Mouse (Mus musculus): Measurements from ENCODE around the gene Tnfrsf1b.

Gene Tnfrsf1b

DNA sequence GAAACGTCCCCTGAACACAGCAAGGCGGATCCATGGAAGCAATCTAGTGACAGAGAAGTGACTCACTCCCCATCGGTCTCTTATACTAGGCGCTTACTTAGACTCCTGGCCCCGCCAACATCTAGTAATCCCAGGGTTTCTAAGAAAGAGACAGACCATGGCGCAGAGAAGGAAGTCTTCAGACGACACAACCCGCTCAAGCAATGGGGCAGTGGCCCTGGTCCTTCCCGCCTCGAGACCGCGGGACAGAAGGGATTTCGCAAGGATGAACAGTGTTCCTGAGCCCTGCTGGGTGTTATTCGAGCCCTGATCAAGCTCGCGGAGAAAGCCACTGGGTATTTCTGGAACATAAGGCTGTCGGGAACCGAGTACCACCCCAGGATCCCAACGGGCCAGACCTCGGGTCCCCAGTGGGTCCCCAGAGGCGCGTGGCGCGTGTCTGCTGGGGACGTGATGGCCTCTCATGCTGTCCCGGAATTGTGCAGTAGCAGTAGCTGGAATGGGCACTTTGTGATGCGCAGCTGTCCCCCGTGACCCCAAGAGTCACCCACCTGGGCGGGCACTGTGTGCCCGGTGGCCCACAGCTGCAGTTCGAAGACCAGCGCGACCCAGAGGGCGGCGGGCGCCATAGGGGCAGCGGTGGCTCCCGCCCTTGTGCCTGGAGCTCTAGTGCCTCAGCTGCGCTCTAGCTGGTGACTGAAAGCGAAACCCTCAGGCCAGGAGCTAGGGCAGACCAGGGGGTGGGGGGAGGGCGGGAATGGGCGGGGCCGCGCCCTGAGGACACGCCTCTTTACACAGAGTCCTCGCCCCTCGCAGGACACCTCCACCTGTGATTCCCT is at the start of gene Tnfrsf1b:
TSS of gene Tnfrsf1b (minus strand) at position 698 of the 839 bp plus-strand sequence.
- TF ChIP-seq CTCF (conservative IDR thresholded peaks at IDR 0.05; ENCODE audit: low read length): no peak
- no peak for TF ChIP-seq POU5F1 (IDR thresholded peaks at IDR 0.05; ENCODE audit: borderline replicate concordance, low read length)
- no peak for TF ChIP-seq NANOG (IDR thresholded peaks at IDR 0.05; ENCODE audit: borderline replicate concordance, low read length)
- no peaks in the 10 kb centered on the region for H3K9me3 ChIP-seq (ENCODE audit: low read length)
- no peaks in the 10 kb centered on the region for H3K36me3 ChIP-seq (ENCODE audit: insufficient read depth, low read length)
- H3K27me3 ChIP-seq (ENCODE audit: insufficient read depth, low read length): peaks cover 37% of the 10 kb centered on the region
- peaks cover 42% of the 10 kb centered on the region for H3K4me1 ChIP-seq (replicated peaks; ENCODE audit: low read depth, low read length)
- H3K4me3 ChIP-seq (replicated peaks; ENCODE audit: low read length): peak within 1 kb of the TSS; percentile 85

DNA sequence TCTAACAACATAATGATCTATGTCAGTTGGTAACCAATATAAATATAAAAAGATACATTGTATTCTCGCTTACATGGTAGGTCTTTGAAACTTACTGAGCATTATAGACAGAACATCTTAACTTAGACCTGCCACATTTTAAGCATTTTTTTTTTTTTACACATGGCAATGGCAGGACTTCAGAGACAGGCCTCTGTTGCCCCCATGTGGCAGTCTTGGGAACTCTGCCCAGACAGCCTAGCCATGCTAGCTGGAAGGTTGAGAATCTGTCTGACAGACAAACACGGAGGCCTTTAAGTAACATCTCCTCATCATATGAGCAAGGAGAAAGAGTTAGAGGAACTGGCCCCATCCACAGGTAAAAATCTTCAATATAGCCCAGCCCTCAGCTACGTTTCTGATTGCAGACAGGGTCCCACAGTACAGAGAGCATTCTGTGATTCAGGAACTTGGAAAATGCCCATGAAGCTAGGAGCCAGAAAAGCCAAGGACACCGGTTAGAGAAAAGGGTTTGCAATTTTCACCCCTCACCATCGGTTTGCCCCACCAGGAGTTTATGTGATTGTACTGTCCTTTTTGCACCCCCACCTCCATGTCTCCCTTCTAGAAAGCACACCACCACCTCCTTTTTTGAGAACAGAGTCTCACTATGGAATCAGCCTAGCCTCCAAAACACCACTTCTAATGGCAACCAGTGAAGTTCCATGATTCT is 49.1 kb upstream of the Tnfrsf1b start:
- peak; percentile 89 for TF ChIP-seq CTCF (conservative IDR thresholded peaks at IDR 0.05; ENCODE audit: low read length)
- TF ChIP-seq POU5F1 (IDR thresholded peaks at IDR 0.05; ENCODE audit: borderline replicate concordance, low read length): no peak
- Histone ChIP-seq H3K4me1 (replicated peaks; ENCODE audit: low read depth, low read length) (peaks cover 17% of the 10 kb centered on the region), H3K36me3 (ENCODE audit: insufficient read depth, low read length) (no peaks in the 10 kb centered on the region), H3K27me3 (ENCODE audit: insufficient read depth, low read length) (no peaks in the 10 kb centered on the region), H3K4me3 (replicated peaks; ENCODE audit: low read length) (no peak overlapping the region), H3K9me3 (ENCODE audit: low read length) (no peaks in the 10 kb centered on the region)

DNA sequence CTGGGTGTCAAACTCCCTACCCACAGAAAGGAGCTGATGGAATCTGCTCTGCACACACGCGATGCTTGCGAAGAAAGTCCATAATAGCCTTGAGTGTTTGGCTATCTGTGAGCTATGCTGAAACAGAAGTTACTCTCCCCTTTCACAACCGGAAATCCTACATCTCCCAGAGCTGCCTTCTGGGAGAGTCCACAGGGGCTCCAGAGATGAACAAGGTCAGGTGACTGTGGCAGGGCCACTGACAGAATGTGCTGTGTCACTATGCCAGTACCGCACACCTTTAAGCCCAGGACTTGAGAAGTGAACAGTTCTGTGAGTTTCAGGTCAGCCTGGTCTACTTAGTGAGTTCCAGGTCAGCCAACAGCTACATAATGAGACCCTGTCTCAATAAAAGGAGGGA is 47.9 kb upstream of the Tnfrsf1b start:
- H3K4me3 ChIP-seq (replicated peaks; ENCODE audit: low read length): no peak overlapping the region
- H3K27me3 ChIP-seq (ENCODE audit: insufficient read depth, low read length): no peaks in the 10 kb centered on the region
- no peak for TF ChIP-seq CTCF (conservative IDR thresholded peaks at IDR 0.05; ENCODE audit: low read length)
- TF ChIP-seq POU5F1 (IDR thresholded peaks at IDR 0.05; ENCODE audit: borderline replicate concordance, low read length): no peak
- no peak for TF ChIP-seq NANOG (IDR thresholded peaks at IDR 0.05; ENCODE audit: borderline replicate concordance, low read length)
- H3K36me3 ChIP-seq (ENCODE audit: insufficient read depth, low read length): no peaks in the 10 kb centered on the region
- H3K9me3 ChIP-seq (ENCODE audit: low read length): no peaks in the 10 kb centered on the region
- peaks cover 7% of the 10 kb centered on the region; the same call in 1 of the 2 replicates for H3K4me1 ChIP-seq (replicated peaks; ENCODE audit: low read depth, low read length)

DNA sequence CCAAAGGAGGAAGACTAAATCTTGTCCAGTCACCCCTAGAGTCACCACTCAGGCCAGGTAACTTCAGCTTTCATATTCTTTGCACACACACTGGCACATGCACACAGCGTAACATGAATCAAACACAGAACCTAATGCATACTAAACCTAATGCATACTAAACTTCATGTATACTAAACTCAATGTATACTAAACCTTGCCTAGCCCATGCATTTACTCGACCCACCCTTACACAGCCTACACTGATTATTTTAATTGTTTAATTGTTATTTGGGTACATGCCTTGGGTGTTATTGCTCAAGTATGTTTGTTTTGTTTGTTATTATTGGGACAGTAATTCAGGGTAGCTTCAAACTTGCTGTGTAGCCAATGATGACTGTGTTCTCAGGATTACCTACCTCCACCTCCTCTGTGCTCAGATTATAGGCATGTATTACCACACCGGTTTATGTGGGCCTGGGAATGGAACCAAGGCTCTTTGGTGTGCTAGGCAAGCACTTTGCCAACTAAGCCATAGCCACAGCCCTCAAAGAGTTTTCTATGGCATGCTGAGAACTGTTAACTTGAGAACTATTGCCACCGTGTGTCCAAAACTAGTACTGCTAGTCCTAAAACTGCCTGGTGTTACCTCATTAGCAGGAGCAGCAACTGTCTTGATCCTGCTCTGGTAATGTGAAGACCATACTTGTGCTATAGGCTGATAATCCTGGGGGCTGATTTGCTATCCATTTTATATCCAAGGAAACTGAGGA is 39.9 kb upstream of the Tnfrsf1b start:
- Histone ChIP-seq H3K36me3 (ENCODE audit: insufficient read depth, low read length) (no peaks in the 10 kb centered on the region), H3K9me3 (ENCODE audit: low read length) (no peaks in the 10 kb centered on the region), H3K4me3 (replicated peaks; ENCODE audit: low read length) (no peak overlapping the region), H3K4me1 (replicated peaks; ENCODE audit: low read depth, low read length) (0 out of 2 replicates have a peak, but pooled peaks cover 7% of the 10 kb centered on the region), H3K27me3 (ENCODE audit: insufficient read depth, low read length) (no peaks in the 10 kb centered on the region)
- TF ChIP-seq POU5F1 (IDR thresholded peaks at IDR 0.05; ENCODE audit: borderline replicate concordance, low read length) (no peak), CTCF (conservative IDR thresholded peaks at IDR 0.05; ENCODE audit: low read length) (peak; percentile 85), NANOG (IDR thresholded peaks at IDR 0.05; ENCODE audit: borderline replicate concordance, low read length) (no peak)

DNA sequence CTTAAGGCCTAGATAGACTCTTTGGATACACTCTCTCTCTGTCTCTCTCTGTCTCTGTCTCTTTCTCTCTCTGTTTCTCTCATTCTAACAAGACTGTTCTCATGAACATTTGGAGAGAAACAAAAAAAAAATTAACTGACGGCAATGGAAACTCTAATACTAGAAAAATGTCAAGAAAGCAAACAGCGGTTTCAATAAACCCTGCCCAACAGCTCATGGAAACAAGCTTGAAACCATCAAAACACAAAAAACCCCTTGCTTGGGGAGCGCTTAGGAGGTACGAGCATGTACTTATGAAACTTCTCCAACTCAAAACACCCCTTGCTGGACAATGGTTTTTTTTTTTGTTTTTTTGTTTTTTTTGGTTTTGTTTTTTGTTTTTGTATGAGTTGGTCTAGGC is 38.0 kb upstream of the Tnfrsf1b start:
- Histone ChIP-seq H3K4me3 (replicated peaks; ENCODE audit: low read length) (no peak overlapping the region), H3K4me1 (replicated peaks; ENCODE audit: low read depth, low read length) (peaks cover 14% of the 10 kb centered on the region), H3K36me3 (ENCODE audit: insufficient read depth, low read length) (no peaks in the 10 kb centered on the region), H3K27me3 (ENCODE audit: insufficient read depth, low read length) (no peaks in the 10 kb centered on the region), H3K9me3 (ENCODE audit: low read length) (peaks cover 1% of the 10 kb centered on the region; the same call in 1 of the 2 replicates)
- TF ChIP-seq CTCF (conservative IDR thresholded peaks at IDR 0.05; ENCODE audit: low read length) (no peak), NANOG (IDR thresholded peaks at IDR 0.05; ENCODE audit: borderline replicate concordance, low read length) (no peak), POU5F1 (IDR thresholded peaks at IDR 0.05; ENCODE audit: borderline replicate concordance, low read length) (no peak)

DNA sequence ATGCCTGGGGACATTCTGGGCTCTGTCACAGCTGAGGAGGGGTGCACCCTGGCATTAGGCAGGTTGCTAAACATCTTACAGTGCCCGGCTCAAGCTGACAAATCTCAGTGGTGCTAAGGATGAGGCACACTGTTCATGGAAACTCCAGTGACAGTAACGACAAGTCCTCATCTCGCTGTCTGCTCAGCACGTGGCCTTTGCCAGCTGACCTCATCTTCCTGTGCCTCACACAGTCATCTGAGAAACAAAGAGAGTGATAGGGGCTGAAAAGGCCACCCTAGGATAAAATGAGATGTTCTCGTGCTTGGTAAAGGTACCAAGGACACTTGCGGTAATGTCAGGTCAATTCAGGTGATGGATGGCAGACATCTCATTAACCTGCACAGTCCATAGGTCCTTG is 36.8 kb upstream of the Tnfrsf1b start:
- H3K27me3 ChIP-seq (ENCODE audit: insufficient read depth, low read length): no peaks in the 10 kb centered on the region
- TF ChIP-seq NANOG (IDR thresholded peaks at IDR 0.05; ENCODE audit: borderline replicate concordance, low read length) (no peak), CTCF (conservative IDR thresholded peaks at IDR 0.05; ENCODE audit: low read length) (no peak), POU5F1 (IDR thresholded peaks at IDR 0.05; ENCODE audit: borderline replicate concordance, low read length) (no peak)
- H3K4me3 ChIP-seq (replicated peaks; ENCODE audit: low read length): no peak overlapping the region
- H3K4me1 ChIP-seq (replicated peaks; ENCODE audit: low read depth, low read length): peaks cover 25% of the 10 kb centered on the region
- H3K9me3 ChIP-seq (ENCODE audit: low read length): peaks cover 6% of the 10 kb centered on the region; the same call in 1 of the 2 replicates
- H3K36me3 ChIP-seq (ENCODE audit: insufficient read depth, low read length): no peaks in the 10 kb centered on the region

DNA sequence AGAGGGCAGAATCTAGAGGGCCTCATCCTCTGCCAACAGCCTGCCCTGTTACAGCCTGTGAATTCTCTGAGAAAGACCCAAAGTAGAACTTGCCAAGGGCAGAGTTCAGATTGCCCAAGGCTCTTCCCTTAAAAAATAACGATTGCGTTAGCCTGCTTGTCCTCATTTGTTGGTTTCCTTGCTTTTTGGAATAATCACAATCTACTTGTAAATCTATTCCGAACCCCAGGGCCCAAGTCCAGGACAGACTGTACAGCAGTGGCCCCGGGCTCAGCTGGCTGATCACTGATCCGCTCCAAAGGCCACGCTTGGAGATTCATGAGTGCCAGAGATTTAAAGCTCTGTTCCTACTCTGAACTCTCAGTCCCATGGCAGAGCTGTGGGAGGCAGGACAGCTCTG is 34.3 kb upstream of the Tnfrsf1b start:
- TF ChIP-seq POU5F1 (IDR thresholded peaks at IDR 0.05; ENCODE audit: borderline replicate concordance, low read length) (no peak), CTCF (conservative IDR thresholded peaks at IDR 0.05; ENCODE audit: low read length) (no peak), NANOG (IDR thresholded peaks at IDR 0.05; ENCODE audit: borderline replicate concordance, low read length) (no peak)
- no peaks in the 10 kb centered on the region for H3K36me3 ChIP-seq (ENCODE audit: insufficient read depth, low read length)
- H3K9me3 ChIP-seq (ENCODE audit: low read length): peaks cover 6% of the 10 kb centered on the region; the same call in 1 of the 2 replicates
- peaks cover 47% of the 10 kb centered on the region for H3K4me1 ChIP-seq (replicated peaks; ENCODE audit: low read depth, low read length)
- H3K4me3 ChIP-seq (replicated peaks; ENCODE audit: low read length): no peak overlapping the region
- no peaks in the 10 kb centered on the region for H3K27me3 ChIP-seq (ENCODE audit: insufficient read depth, low read length)
